Mouse (Mus musculus) ovary, postnatal 36 days (tissue): ENCODE measurements around the gene Lrig1.
A peak's percentile ranks its signal among the peaks of the same experiment; 100 is the strongest.

Experiments
- DNase-seq: peaks from one replicate; pipeline ENCODE4 v3.0.0; 2022; ENCODE audit warnings: low spot score, mixed read lengths

The Lrig1 gene

GRCm38 (mm10) chr6:94647574-94648430 is 52.2 kb downstream of the Lrig1 start:
- DNase-seq, result peak; percentile 59

- DNase-seq, result no peak
Measured at GRCm38 (mm10) chr6:94646902-94647301, 53.1 kb downstream of the Lrig1 start.

GRCm38 (mm10) chr6:94646274-94646863 is 53.6 kb downstream of the Lrig1 start:
- no peak for DNase-seq

DNA sequence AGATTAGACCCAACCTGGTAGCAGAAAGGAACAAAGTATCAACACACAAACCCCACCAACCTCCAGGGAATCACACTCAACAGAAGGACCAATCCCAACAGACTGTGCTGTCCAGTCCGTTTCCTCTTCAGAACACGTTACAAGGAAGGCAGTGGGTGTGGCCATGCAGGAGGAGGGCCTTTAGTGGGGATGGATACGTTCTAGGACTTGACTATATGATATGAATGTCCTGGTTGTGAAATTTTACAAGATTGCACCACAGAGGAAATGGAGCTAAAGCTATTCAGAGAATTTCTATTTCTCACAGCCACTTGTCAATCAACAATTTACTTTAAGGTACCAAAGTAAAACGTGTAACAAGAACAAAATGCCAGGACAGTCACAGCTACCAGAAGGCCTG is 54.2 kb downstream of the Lrig1 start:
- DNase-seq, result no peak

DNA sequence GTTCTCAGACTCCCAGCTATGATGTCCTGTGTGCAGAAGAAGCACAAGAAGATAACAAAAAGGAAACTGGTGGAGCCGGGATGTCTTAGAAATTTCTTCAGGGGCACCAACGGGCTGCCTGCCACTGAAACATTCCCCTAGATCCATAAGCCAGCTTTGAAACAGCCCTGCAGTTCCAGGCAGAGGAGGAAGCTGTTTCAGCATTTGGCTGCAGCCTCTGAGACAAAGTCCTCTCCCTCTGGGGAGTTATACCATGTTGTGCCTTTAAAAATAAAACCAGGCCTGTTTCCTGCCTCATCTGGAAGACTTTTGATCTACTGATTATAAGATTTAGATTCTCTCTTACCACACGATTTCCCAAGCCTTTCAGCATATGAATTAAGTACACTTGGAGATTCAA is 55.3 kb downstream of the Lrig1 start:
- no peak for DNase-seq

DNA sequence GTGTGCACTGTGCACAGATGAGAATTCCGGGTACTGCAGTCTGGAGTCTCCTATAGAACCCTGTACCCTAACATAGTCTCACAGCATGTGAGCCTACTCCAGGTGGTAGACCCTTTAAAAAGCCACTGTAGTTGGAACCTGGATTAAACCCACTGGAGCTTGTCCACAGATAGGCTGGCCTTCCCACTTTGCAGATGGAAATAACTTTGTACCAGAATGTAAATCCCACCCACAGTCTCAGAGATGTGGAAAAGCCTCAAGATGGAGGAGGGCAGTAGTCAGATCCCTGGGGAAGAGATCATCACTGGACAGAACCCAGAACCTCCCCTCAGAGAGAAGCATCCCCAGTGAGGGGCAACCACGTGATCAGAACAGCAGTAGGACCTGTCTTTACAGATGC is 56.0 kb downstream of the Lrig1 start:
- no peak for DNase-seq

- DNase-seq, result no peak
Measured at GRCm38 (mm10) chr6:94642048-94642447, 57.9 kb downstream of the Lrig1 start.

GRCm38 (mm10) chr6:94640297-94640696 is 59.7 kb downstream of the Lrig1 start:
- peak; percentile 34 for DNase-seq

GRCm38 (mm10) chr6:94637024-94637434 is 62.9 kb downstream of the Lrig1 start:
- DNase-seq, result no peak

GRCm38 (mm10) chr6:94635343-94635742 is 64.6 kb downstream of the Lrig1 start:
- DNase-seq, result no peak

DNA sequence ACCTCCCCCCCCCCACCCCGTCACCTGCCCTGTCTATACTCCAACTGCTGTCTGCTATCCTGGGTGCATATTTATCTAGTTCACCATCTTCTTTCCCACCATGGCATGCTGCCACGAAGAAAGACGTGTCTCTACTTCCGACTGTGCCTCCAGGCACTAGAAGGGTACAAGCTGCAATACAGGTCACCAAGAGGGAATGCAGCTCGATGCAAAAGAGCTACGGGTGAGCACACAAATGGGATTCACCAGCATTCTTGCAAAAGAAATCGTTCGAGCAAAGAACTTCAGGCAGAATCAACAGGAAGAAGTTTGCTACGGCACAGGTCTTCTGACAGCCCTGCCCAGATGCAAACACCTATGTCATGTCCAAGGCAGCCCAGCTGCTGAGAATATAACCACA is 65.2 kb downstream of the Lrig1 start:
- DNase-seq, result no peak

DNA sequence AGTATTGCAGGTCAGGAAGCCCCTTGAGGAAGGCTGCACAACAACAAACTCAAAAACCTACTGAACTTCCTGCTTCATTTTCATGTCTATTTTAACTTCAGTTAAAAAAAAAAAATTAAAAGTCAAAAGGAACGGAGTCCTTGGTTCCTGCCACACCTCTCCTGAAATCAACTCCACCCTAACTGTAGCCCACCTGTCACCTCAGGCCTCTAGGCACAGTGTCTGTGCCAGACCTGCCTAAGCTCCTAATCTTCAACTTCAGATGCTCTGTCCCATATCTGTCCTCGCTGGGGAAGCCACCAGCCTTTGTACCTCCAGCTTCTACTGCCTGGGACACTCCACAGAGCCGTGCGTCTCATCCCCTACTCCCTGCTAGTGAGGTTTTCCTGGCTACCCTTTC is 65.7 kb downstream of the Lrig1 start:
- no peak for DNase-seq

GRCm38 (mm10) chr6:94631779-94632082 is 68.2 kb downstream of the Lrig1 start:
- no peak for DNase-seq

GRCm38 (mm10) chr6:94631051-94631778 is 68.7 kb downstream of the Lrig1 start:
- no peak for DNase-seq

- DNase-seq, result no peak
Measured at GRCm38 (mm10) chr6:94628787-94629186, 71.2 kb downstream of the Lrig1 start.

GRCm38 (mm10) chr6:94627714-94628595 is 72.0 kb downstream of the Lrig1 start:
- DNase-seq, result no peak

GRCm38 (mm10) chr6:94626807-94627206 is 73.2 kb downstream of the Lrig1 start:
- no peak for DNase-seq

GRCm38 (mm10) chr6:94625896-94626295 is 74.1 kb downstream of the Lrig1 start:
- DNase-seq, result no peak

- DNase-seq, result no peak
Measured at GRCm38 (mm10) chr6:94624543-94624942, 75.4 kb downstream of the Lrig1 start.

GRCm38 (mm10) chr6:94622983-94623382 is 77.0 kb downstream of the Lrig1 start:
- DNase-seq, result peak; percentile 66

DNA sequence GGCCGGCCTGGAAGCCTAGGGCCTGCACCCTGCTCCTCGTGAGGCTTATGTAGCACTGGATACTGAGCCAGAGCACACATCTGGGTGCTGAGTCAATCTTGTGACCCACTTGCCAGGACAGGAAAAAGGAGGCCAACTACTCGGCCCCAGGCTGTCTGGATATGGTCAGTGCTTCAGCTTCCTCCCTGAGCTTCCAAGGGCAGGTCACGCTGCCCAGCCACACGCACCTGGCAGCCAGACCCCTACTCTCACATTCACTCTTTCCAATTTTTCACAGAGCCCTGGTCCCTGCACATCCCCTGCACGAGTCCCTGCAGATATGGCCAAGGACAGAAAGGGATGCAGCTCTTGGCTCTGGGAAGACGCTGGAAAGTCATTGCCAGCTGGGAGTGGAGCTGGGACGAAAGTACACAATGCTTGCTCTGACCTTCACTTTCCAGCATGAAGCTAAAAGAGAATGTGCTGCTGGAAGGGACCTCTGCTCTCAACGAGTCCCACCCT is 79.1 kb downstream of the Lrig1 start:
- peak; percentile 53 for DNase-seq

DNA sequence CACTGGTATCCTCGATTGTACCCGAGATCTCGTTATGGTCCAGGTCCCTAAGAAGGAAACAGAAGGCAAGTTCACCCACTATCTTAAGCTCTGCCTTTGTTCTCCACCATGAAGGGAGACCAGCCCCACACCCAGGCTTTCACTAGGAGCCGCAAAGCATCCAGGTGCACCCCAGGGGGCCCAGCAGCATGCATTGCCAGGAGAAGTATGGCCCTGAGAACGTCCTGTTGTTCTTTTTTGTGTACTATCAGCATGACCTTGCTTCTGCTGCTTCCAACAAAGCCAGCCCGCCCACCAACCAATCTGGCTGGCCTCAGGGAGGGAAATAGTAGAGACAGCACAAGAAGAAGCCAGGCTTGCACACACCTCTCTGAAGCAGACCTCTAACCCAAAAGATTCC is 79.7 kb downstream of the Lrig1 start:
- DNase-seq, result no peak
